Mouse (Mus musculus): ENCODE results near the gene Olfr794.

Olfr794 gene

GRCm38 (mm10) chr10:129567355-129567754, at the start of gene Olfr794:
Olfr794 (plus strand) TSS chr10:129567655.
- DNase-seq (ENCODE audit: extremely low read depth, low read depth) = no peak

GRCm38 (mm10) chr10:129521492-129521891, 46.0 kb upstream of the Olfr794 start, which contains the start of gene Olfr791:
Olfr791 (plus strand) TSS chr10:129521792.
- DNase-seq (ENCODE audit: extremely low read depth, low read depth) = no peak

- DNase-seq (ENCODE audit: extremely low read depth, low read depth) = no peak
These were observed 28.6 kb upstream of the Olfr794 start, which contains the start of gene Olfr792 for GRCm38 (mm10) chr10:129538862-129539261. Olfr792 (plus strand) TSS chr10:129539162.

GRCm38 (mm10) chr10:129549354-129549753, 18.1 kb upstream of the Olfr794 start:
- no peak for DNase-seq (ENCODE audit: extremely low read depth, low read depth)

GRCm38 (mm10) chr10:129577066-129577465, 9.6 kb downstream of the Olfr794 start:
- no peak for DNase-seq (ENCODE audit: extremely low read depth, low read depth)

- DNase-seq (ENCODE audit: extremely low read depth, low read depth) = no peak
These were observed 45.0 kb downstream of the Olfr794 start, which contains the start of gene Olfr796 for GRCm38 (mm10) chr10:129612470-129612869. Olfr796 (minus strand) TSS chr10:129612570.

- no peak for DNase-seq (ENCODE audit: extremely low read depth, low read depth)
These were observed 54.3 kb downstream of the Olfr794 start for GRCm38 (mm10) chr10:129621724-129622123.
